Mouse (Mus musculus): ENCODE results near the gene Fcho2. TPM values are rescaled to one million over a fixed set of nuclear protein-coding genes. Genes with fewer than 3 reads are reported as not detected.

Gene Fcho2
- polyA plus RNA-seq, 1 experiment: 7.8 TPM

- no peak for TF ChIP-seq POLR2A (IDR thresholded peaks at IDR 0.05; ENCODE audit: low read depth, low read length)
- TF ChIP-seq CTCF (IDR thresholded peaks at IDR 0.05; ENCODE audit: extremely low read depth, insufficient read depth, insufficient read length, insufficient replicate concordance): no peak
- WGBS: 88% methylated on average over 1 of the region's 1 CpGs
- Histone ChIP-seq H3K4me3 (ENCODE audit: extremely low read depth, insufficient read depth, insufficient read length) (no peak overlapping the region), H3K27me3 (ENCODE audit: control insufficient read depth, insufficient read depth, low read length) (no peaks in the 10 kb centered on the region), H3K27ac (ENCODE audit: insufficient read depth, low read length) (no peak overlapping the region), H3K4me1 (ENCODE audit: control insufficient read depth, insufficient read depth, insufficient read length) (peaks cover 2% of the 10 kb centered on the region; the same call in 1 of the 2 replicates), H3K36me3 (ENCODE audit: control insufficient read depth, insufficient read depth, low read length) (no peaks in the 10 kb centered on the region)
- no peak for DNase-seq (ENCODE audit: low read depth in 1 of 2, low spot score in 2 of 2)
Measured at GRCm38 (mm10) chr13:98809087-98809486, 6.2 kb downstream of the Fcho2 start.

GRCm38 (mm10) chr13:98804480-98804879 lies 10.8 kb downstream of the Fcho2 start:
- TF ChIP-seq CTCF (IDR thresholded peaks at IDR 0.05; ENCODE audit: extremely low read depth, insufficient read depth, insufficient read length, insufficient replicate concordance): no peak
- TF ChIP-seq POLR2A (IDR thresholded peaks at IDR 0.05; ENCODE audit: low read depth, low read length): no peak
- no peak overlapping the region for H3K27ac ChIP-seq (ENCODE audit: insufficient read depth, low read length)
- no peaks in the 10 kb centered on the region; the same call in none of the 2 replicates for H3K4me1 ChIP-seq (ENCODE audit: control insufficient read depth, insufficient read depth, insufficient read length)
- WGBS: 83% methylated on average over 1 of the region's 1 CpGs
- no peak for DNase-seq (ENCODE audit: low read depth in 1 of 2, low spot score in 2 of 2)
- H3K36me3 ChIP-seq (ENCODE audit: control insufficient read depth, insufficient read depth, low read length): peaks cover 11% of the 10 kb centered on the region
- H3K4me3 ChIP-seq (ENCODE audit: extremely low read depth, insufficient read depth, insufficient read length): no peak overlapping the region
- no peaks in the 10 kb centered on the region for H3K27me3 ChIP-seq (ENCODE audit: control insufficient read depth, insufficient read depth, low read length)

- no peak for TF ChIP-seq CTCF (IDR thresholded peaks at IDR 0.05; ENCODE audit: extremely low read depth, insufficient read depth, insufficient read length, insufficient replicate concordance)
- TF ChIP-seq POLR2A (IDR thresholded peaks at IDR 0.05; ENCODE audit: low read depth, low read length): no peak
- no peaks in the 10 kb centered on the region; the same call in none of the 2 replicates for H3K4me1 ChIP-seq (ENCODE audit: control insufficient read depth, insufficient read depth, insufficient read length)
- DNase-seq (ENCODE audit: low read depth in 1 of 2, low spot score in 2 of 2): no peak
- no peak overlapping the region for H3K4me3 ChIP-seq (ENCODE audit: extremely low read depth, insufficient read depth, insufficient read length)
- no peak overlapping the region for H3K27ac ChIP-seq (ENCODE audit: insufficient read depth, low read length)
- whole genome bisulfite sequencing: 35% methylated on average over 4 of the region's 4 CpGs
- no peaks in the 10 kb centered on the region for H3K27me3 ChIP-seq (ENCODE audit: control insufficient read depth, insufficient read depth, low read length)
- peaks cover 11% of the 10 kb centered on the region for H3K36me3 ChIP-seq (ENCODE audit: control insufficient read depth, insufficient read depth, low read length)
Measured at GRCm38 (mm10) chr13:98803699-98804098, 11.6 kb downstream of the Fcho2 start.

GRCm38 (mm10) chr13:98802957-98803356 lies 12.3 kb downstream of the Fcho2 start:
- no peaks in the 10 kb centered on the region; the same call in 1 of the 2 replicates for H3K4me1 ChIP-seq (ENCODE audit: control insufficient read depth, insufficient read depth, insufficient read length)
- no peak for TF ChIP-seq POLR2A (IDR thresholded peaks at IDR 0.05; ENCODE audit: low read depth, low read length)
- no peak for TF ChIP-seq CTCF (IDR thresholded peaks at IDR 0.05; ENCODE audit: extremely low read depth, insufficient read depth, insufficient read length, insufficient replicate concordance)
- no peak overlapping the region for H3K27ac ChIP-seq (ENCODE audit: insufficient read depth, low read length)
- peaks cover 11% of the 10 kb centered on the region for H3K36me3 ChIP-seq (ENCODE audit: control insufficient read depth, insufficient read depth, low read length)
- 81% methylated on average over 3 of the region's 3 CpGs for WGBS
- H3K27me3 ChIP-seq (ENCODE audit: control insufficient read depth, insufficient read depth, low read length): no peaks in the 10 kb centered on the region
- no peak overlapping the region for H3K4me3 ChIP-seq (ENCODE audit: extremely low read depth, insufficient read depth, insufficient read length)
- DNase-seq (ENCODE audit: low read depth in 1 of 2, low spot score in 2 of 2): no peak

GRCm38 (mm10) chr13:98795511-98795910 lies 19.7 kb downstream of the Fcho2 start:
- Histone ChIP-seq H3K27me3 (ENCODE audit: control insufficient read depth, insufficient read depth, low read length) (no peaks in the 10 kb centered on the region), H3K36me3 (ENCODE audit: control insufficient read depth, insufficient read depth, low read length) (peaks cover 13% of the 10 kb centered on the region), H3K27ac (ENCODE audit: insufficient read depth, low read length) (no peak overlapping the region), H3K4me1 (ENCODE audit: control insufficient read depth, insufficient read depth, insufficient read length) (no peaks in the 10 kb centered on the region; the same call in 1 of the 2 replicates), H3K4me3 (ENCODE audit: extremely low read depth, insufficient read depth, insufficient read length) (no peak overlapping the region)
- DNase-seq (ENCODE audit: low read depth in 1 of 2, low spot score in 2 of 2): no peak
- 96% methylated on average over 3 of the region's 3 CpGs for WGBS
- TF ChIP-seq CTCF (IDR thresholded peaks at IDR 0.05; ENCODE audit: extremely low read depth, insufficient read depth, insufficient read length, insufficient replicate concordance): no peak
- TF ChIP-seq POLR2A (IDR thresholded peaks at IDR 0.05; ENCODE audit: low read depth, low read length): no peak

- H3K27ac ChIP-seq (ENCODE audit: insufficient read depth, low read length): no peak overlapping the region
- no peak for DNase-seq (ENCODE audit: low read depth in 1 of 2, low spot score in 2 of 2)
- WGBS: 96% methylated on average over 1 of the region's 1 CpGs
- TF ChIP-seq POLR2A (IDR thresholded peaks at IDR 0.05; ENCODE audit: low read depth, low read length) (no peak), CTCF (IDR thresholded peaks at IDR 0.05; ENCODE audit: extremely low read depth, insufficient read depth, insufficient read length, insufficient replicate concordance) (no peak)
- no peak overlapping the region for H3K4me3 ChIP-seq (ENCODE audit: extremely low read depth, insufficient read depth, insufficient read length)
- H3K36me3 ChIP-seq (ENCODE audit: control insufficient read depth, insufficient read depth, low read length): peaks cover 13% of the 10 kb centered on the region
- no peaks in the 10 kb centered on the region; the same call in 1 of the 2 replicates for H3K4me1 ChIP-seq (ENCODE audit: control insufficient read depth, insufficient read depth, insufficient read length)
- no peaks in the 10 kb centered on the region for H3K27me3 ChIP-seq (ENCODE audit: control insufficient read depth, insufficient read depth, low read length)
Measured at GRCm38 (mm10) chr13:98792864-98793263, 22.4 kb downstream of the Fcho2 start.

- no peak overlapping the region for H3K27ac ChIP-seq (ENCODE audit: insufficient read depth, low read length)
- WGBS: 80% methylated on average over 1 of the region's 1 CpGs
- DNase-seq (ENCODE audit: low read depth in 1 of 2, low spot score in 2 of 2): no peak
- H3K4me1 ChIP-seq (ENCODE audit: control insufficient read depth, insufficient read depth, insufficient read length): no peaks in the 10 kb centered on the region; the same call in 1 of the 2 replicates
- H3K4me3 ChIP-seq (ENCODE audit: extremely low read depth, insufficient read depth, insufficient read length): no peak overlapping the region
- H3K36me3 ChIP-seq (ENCODE audit: control insufficient read depth, insufficient read depth, low read length): peaks cover 13% of the 10 kb centered on the region
- TF ChIP-seq CTCF (IDR thresholded peaks at IDR 0.05; ENCODE audit: extremely low read depth, insufficient read depth, insufficient read length, insufficient replicate concordance): no peak
- TF ChIP-seq POLR2A (IDR thresholded peaks at IDR 0.05; ENCODE audit: low read depth, low read length): no peak
- H3K27me3 ChIP-seq (ENCODE audit: control insufficient read depth, insufficient read depth, low read length): no peaks in the 10 kb centered on the region
Measured at GRCm38 (mm10) chr13:98791693-98792092, 23.6 kb downstream of the Fcho2 start.
